18 mouse cellular contexts compared by ENCODE assay signal in genomic region chr15:34751746-34752145, GRCm38 (mm10).
DNase-seq lines count a peak whose midpoint lies in the region; ATAC-seq lines count a peak whose summit lies in the region.
"Had no signal": no experiment of that assay in that cellular context is flagged by ENCODE, and none has a peak within 500 bp of the region (broad histone marks: within the 10 kb centered on the region; RNA-seq: fewer than 3 reads in every experiment).

No protein-coding gene starts in this region.

- H3K4me3 ChIP-seq in neural tube, embryonic 15.5 days (replicated peaks), result no peak overlapping the region
- no peak overlapping the region for H3K4me3 ChIP-seq in embryonic facial prominence, embryonic 11.5 days (ENCODE audit: low read depth, low read length)
- H3K4me3 ChIP-seq: hindbrain, embryonic 12.5 days; limb, embryonic 12.5 days; liver, embryonic 13.5 days had no signal

- H3K36me3 ChIP-seq in neural tube, embryonic 15.5 days, result no peaks in the 10 kb centered on the region
- H3K36me3 ChIP-seq in embryonic facial prominence, embryonic 11.5 days (replicated peaks; ENCODE audit: control insufficient read depth, insufficient read depth, low read depth, low read length), result no peaks in the 10 kb centered on the region
- H3K36me3 ChIP-seq: hindbrain, embryonic 12.5 days; limb, embryonic 12.5 days; liver, embryonic 13.5 days had no signal

- H3K4me1 ChIP-seq in neural tube, embryonic 15.5 days, result no peaks in the 10 kb centered on the region
- H3K4me1 ChIP-seq in embryonic facial prominence, embryonic 11.5 days (ENCODE audit: control insufficient read depth, insufficient read depth, low read length), result no peaks in the 10 kb centered on the region
- H3K4me1 ChIP-seq: liver, embryonic 13.5 days had no signal

- H3K27ac ChIP-seq in neural tube, embryonic 15.5 days (replicated peaks), result no peak overlapping the region
- no peak overlapping the region for H3K27ac ChIP-seq in embryonic facial prominence, embryonic 11.5 days (replicated peaks; ENCODE audit: low read depth, low read length)
- H3K27ac ChIP-seq: hindbrain, embryonic 12.5 days; limb, embryonic 12.5 days; liver, embryonic 13.5 days had no signal

- no peaks in the 10 kb centered on the region for H3K27me3 ChIP-seq in neural tube, embryonic 15.5 days (replicated peaks)
- H3K27me3 ChIP-seq in embryonic facial prominence, embryonic 11.5 days (ENCODE audit: control insufficient read depth, insufficient read depth, low read length), result no peaks in the 10 kb centered on the region
- H3K27me3 ChIP-seq: hindbrain, embryonic 12.5 days; limb, embryonic 12.5 days; liver, embryonic 13.5 days had no signal

- no peak overlapping the region for H3K4me2 ChIP-seq in neural tube, embryonic 15.5 days
- no peak overlapping the region for H3K4me2 ChIP-seq in embryonic facial prominence, embryonic 11.5 days (ENCODE audit: low read depth, low read length)
- H3K4me2 ChIP-seq: hindbrain, embryonic 12.5 days; limb, embryonic 12.5 days; liver, embryonic 13.5 days had no signal

- DNase-seq in neural tube, embryonic 10.5 days (ENCODE audit: extremely low spot score, low spot score), result peak; percentile 25
- DNase-seq in embryonic facial prominence, embryonic 11.5 days (ENCODE audit: low spot score), result peak; percentile 12
- peak; percentile 59 for DNase-seq in lung, postnatal 14 days
- no peak for DNase-seq in retina, embryonic 14.5 days (ENCODE audit: low spot score)
- no peak for DNase-seq in thymus, postnatal 14 days
- DNase-seq: cerebellum, adult 9-10 months; heart, adult 18-20 months; kidney, postnatal 10 days; liver, embryonic 13.5 days; retina, postnatal 1 day; right cerebral cortex, postnatal 4 days; thymus, postnatal 4 days had no signal

- ATAC-seq in neural tube, embryonic 15.5 days (ENCODE audit: low FRiP score), result no peak
- no peak for ATAC-seq in embryonic facial prominence, embryonic 11.5 days (replicated peaks; ENCODE audit: insufficient number of reproducible peaks, low FRiP score, low TSS enrichment, low read depth)
- ATAC-seq in granulocyte monocyte progenitor cell, adult 5-6 weeks (replicated peaks; ENCODE audit: poor library complexity, severe bottlenecking), result no peak
- ATAC-seq: forebrain, embryonic 16.5 days; intestine, embryonic 16.5 days had no signal

- WGBS in neural tube, embryonic 15.5 days, result 75% methylated on average over 2 of the region's 2 CpGs
- 58% methylated on average over 2 of the region's 2 CpGs for WGBS in embryonic facial prominence, embryonic 11.5 days

- no peaks in the 10 kb centered on the region for H3K9me3 ChIP-seq in neural tube, embryonic 15.5 days (replicated peaks)
- H3K9me3 ChIP-seq in embryonic facial prominence, embryonic 11.5 days (replicated peaks; ENCODE audit: control insufficient read depth, low read length), result no peaks in the 10 kb centered on the region
- H3K9me3 ChIP-seq: hindbrain, embryonic 12.5 days; limb, embryonic 12.5 days; liver, embryonic 13.5 days had no signal

- no peak overlapping the region for H3K9ac ChIP-seq in neural tube, embryonic 15.5 days (replicated peaks)
- H3K9ac ChIP-seq in embryonic facial prominence, embryonic 11.5 days (replicated peaks; ENCODE audit: low read length), result no peak overlapping the region
- H3K9ac ChIP-seq: hindbrain, embryonic 12.5 days; limb, embryonic 12.5 days; liver, embryonic 13.5 days had no signal

Comparison
In these comparisons a context has a peak if more than half of its experiments do, and no peak if none do; other contexts are left out.
1. DNase-seq: peak in neural tube, embryonic 10.5 days (single experiment), embryonic facial prominence, embryonic 11.5 days (single experiment) and lung, postnatal 14 days (single experiment); none in retina, embryonic 14.5 days (single experiment) and thymus, postnatal 14 days (single experiment).